Mouse (Mus musculus): ENCODE measurements around the gene Speer2. TPM values are rescaled to one million over a fixed set of nuclear protein-coding genes. Genes with fewer than 3 reads are reported as not detected.

Speer2 gene
- total RNA-seq (2017), result not detected in 2 replicates

DNA sequence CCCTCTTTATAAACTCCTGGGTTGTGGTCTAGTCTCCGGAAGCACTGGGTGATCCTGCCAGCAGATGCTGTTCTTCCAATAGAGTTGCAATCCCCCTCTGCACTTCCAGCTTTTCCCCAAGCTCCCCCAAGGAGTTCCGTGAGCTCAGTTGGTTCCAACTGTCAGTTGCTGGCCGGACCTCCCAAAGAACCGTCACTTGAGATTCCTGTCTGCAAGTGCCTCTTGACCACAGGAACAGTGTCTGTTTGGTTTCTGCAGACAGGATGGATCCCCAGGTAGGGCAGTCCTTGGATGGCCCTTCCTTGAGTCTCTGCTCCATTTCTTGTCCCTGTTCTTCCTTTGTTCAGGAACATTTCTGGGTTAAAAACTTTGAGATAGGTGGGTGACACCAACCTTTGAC is at the start of gene Speer2:
Gene Speer2, minus strand, starts transcription at position 101 of the 400 bp plus-strand sequence.
- no peak for ATAC-seq (replicated peaks in 1 of 2; ENCODE audit: insufficient read depth in 1 of 2, low FRiP score in 2 of 2, low TSS enrichment in 1 of 2, low read depth in 1 of 2, poor library complexity in 2 of 2, severe bottlenecking in 2 of 2)

DNA sequence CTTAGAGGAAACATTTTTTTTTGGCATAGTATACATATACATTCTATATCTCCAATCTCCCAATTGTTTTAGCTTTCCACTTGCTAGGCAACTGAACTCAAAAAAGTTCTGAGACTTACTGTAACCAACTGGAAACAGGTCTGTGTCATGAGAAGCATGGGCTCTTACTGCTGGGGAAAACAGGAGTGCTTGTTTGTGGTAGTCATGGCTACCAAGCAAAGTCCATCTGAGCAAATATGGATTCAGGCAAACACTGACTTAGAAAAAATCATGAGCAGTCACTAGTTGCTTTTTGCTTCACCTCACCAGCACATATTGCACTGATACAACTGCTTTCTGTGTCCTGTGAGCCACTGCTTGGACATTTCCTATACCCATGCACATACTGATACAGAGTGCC is 40.8 kb upstream of the Speer2 start:
- no peak for ATAC-seq (replicated peaks in 1 of 2; ENCODE audit: insufficient read depth in 1 of 2, low FRiP score in 2 of 2, low TSS enrichment in 1 of 2, low read depth in 1 of 2, poor library complexity in 2 of 2, severe bottlenecking in 2 of 2)

DNA sequence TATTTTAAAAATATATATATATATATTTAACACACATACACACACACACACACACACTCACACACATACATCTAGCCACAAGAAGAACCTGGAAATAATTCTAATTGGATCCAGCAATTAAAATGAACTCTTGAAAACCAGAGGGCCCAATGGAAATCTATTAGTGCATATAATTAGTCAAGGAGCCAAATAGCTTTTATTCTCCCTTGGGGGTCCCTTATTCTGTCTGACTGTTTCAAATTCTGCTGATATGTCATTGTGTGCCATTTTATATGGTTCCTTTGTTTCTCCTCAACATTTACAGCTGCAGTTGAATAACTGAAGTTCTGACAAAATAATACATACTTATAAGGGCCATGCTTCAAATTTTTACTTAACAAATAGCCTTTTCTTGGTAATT is 17.2 kb upstream of the Speer2 start:
- ATAC-seq (replicated peaks in 1 of 2; ENCODE audit: insufficient read depth in 1 of 2, low FRiP score in 2 of 2, low TSS enrichment in 1 of 2, low read depth in 1 of 2, poor library complexity in 2 of 2, severe bottlenecking in 2 of 2), result no peak

DNA sequence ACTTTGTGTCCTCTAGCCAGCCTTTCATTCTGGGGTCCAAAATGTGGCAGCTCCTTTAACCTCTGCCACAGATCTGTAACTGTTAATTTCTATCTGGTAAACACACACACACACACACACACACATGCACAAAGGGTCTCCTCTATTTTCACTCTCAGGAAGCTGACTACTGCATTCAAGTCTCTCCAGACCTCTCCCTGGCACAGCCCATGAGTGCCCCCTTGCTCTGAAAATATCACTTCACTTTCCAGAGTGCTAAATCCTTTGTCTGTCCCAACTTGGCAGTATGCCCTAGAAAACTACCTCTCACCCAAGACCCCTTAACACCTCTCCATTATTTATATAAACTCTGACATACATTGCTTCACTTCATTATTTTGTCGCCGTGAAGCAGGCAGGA is 26.9 kb downstream of the Speer2 start:
- no peak for ATAC-seq (replicated peaks in 1 of 2; ENCODE audit: insufficient read depth in 1 of 2, low FRiP score in 2 of 2, low TSS enrichment in 1 of 2, low read depth in 1 of 2, poor library complexity in 2 of 2, severe bottlenecking in 2 of 2)

DNA sequence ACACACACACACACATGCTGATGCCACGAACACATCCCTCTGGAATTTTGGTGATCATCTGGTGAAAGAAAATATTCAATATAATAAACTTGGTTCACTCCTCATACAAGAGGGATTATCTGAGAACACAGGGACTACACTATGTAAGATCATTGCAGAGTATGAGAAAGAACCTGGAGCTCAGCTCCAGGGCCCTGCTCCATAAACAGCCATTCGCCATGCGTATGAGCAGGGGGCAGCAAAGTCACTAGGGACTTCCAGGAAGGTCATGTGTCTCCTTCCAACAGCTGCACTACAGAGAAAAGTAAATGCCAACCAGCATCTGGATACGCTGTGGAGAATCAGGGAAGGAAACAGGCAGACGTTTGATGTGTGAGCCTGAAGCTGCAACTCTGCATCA is 49.9 kb downstream of the Speer2 start:
- no peak for ATAC-seq (replicated peaks in 1 of 2; ENCODE audit: insufficient read depth in 1 of 2, low FRiP score in 2 of 2, low TSS enrichment in 1 of 2, low read depth in 1 of 2, poor library complexity in 2 of 2, severe bottlenecking in 2 of 2)
